Mouse (Mus musculus): ENCODE results near the gene Eif4ebp2.

DNA sequence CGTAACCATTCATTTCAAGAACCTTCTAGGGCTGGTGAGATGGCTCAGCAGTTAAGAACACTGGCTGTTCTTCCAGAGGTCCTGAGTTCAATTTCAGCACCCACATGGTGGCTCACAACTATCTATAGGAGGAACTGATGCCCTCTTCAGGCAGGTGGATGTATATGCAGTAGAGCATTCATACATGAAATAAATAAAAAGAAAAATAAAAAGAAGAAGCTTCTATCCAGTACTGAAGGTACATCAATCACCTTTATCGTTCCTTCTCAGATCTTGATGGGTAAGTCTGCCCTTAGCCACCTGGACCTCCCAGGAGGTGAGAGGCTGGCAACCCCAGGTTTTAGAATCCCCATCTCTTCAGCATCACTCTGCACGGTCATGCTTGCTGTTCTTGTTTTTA, 37.2 kb downstream of the Eif4ebp2 start:
- TF ChIP-seq EP300 (IDR thresholded peaks at IDR 0.05; ENCODE audit: insufficient read depth, low read depth, low read length) (no peak), CTCF (IDR thresholded peaks at IDR 0.05) (peak; percentile 29), POLR2A (IDR thresholded peaks at IDR 0.05; ENCODE audit: insufficient read depth, low read depth, low read length) (no peak)
